Mouse (Mus musculus): ENCODE data around the gene Gm6169.
"Not testable (repeated sequence)": the region's sequence is repeated elsewhere in the genome, so short reads cannot be mapped to it uniquely, and the experiment has no call there.

The Gm6169 gene

GRCm38 (mm10) chr13:97099187-97099852 lies at the start of gene Gm6169:
Gene Gm6169, minus strand, starts transcription at chr13:97099237.
- DNase-seq (ENCODE audit: low spot score), result no peak

- no peak for DNase-seq (ENCODE audit: low spot score)
These were observed 46.8 kb upstream of the Gm6169 start for GRCm38 (mm10) chr13:97145834-97146233.

GRCm38 (mm10) chr13:97142321-97142720 lies 43.3 kb upstream of the Gm6169 start:
- no peak for DNase-seq (ENCODE audit: low spot score)

- not testable (repeated sequence) for DNase-seq (ENCODE audit: low spot score)
These were observed 39.4 kb upstream of the Gm6169 start for GRCm38 (mm10) chr13:97138404-97138931.

- DNase-seq (ENCODE audit: low spot score), result peak; percentile 72
These were observed 38.7 kb upstream of the Gm6169 start, which contains the start of the genes Gfm2 and Nsa2 for GRCm38 (mm10) chr13:97137466-97138400. Gene Gfm2, plus strand, starts transcription at chr13:97137937. Gene Nsa2, minus strand, starts transcription at chr13:97137937.

- DNase-seq (ENCODE audit: low spot score), result not testable (repeated sequence)
These were observed 31.4 kb upstream of the Gm6169 start for GRCm38 (mm10) chr13:97130413-97130812.

- DNase-seq (ENCODE audit: low spot score), result not testable (repeated sequence)
These were observed 30.6 kb upstream of the Gm6169 start for GRCm38 (mm10) chr13:97129654-97130053.

GRCm38 (mm10) chr13:97121341-97121740 lies 22.3 kb upstream of the Gm6169 start:
- DNase-seq (ENCODE audit: low spot score), result no peak

- DNase-seq (ENCODE audit: low spot score), result no peak
These were observed 10.0 kb upstream of the Gm6169 start for GRCm38 (mm10) chr13:97109046-97109445.

GRCm38 (mm10) chr13:97107721-97108120 lies 8.7 kb upstream of the Gm6169 start:
- DNase-seq (ENCODE audit: low spot score), result not testable (repeated sequence)

GRCm38 (mm10) chr13:97104996-97105395 lies 6.0 kb upstream of the Gm6169 start:
- no peak for DNase-seq (ENCODE audit: low spot score)

- DNase-seq (ENCODE audit: low spot score), result no peak
These were observed 3.3 kb downstream of the Gm6169 start for GRCm38 (mm10) chr13:97095726-97096125.

GRCm38 (mm10) chr13:97088183-97088582 lies 10.9 kb downstream of the Gm6169 start:
- no peak for DNase-seq (ENCODE audit: low spot score)

GRCm38 (mm10) chr13:97087421-97087820 lies 11.6 kb downstream of the Gm6169 start:
- no peak for DNase-seq (ENCODE audit: low spot score)

- no peak for DNase-seq (ENCODE audit: low spot score)
These were observed 12.7 kb downstream of the Gm6169 start for GRCm38 (mm10) chr13:97086316-97086715.

- DNase-seq (ENCODE audit: low spot score), result no peak
These were observed 16.6 kb downstream of the Gm6169 start for GRCm38 (mm10) chr13:97082432-97082831.

- DNase-seq (ENCODE audit: low spot score), result no peak
These were observed 18.4 kb downstream of the Gm6169 start for GRCm38 (mm10) chr13:97080615-97081014.

GRCm38 (mm10) chr13:97080201-97080600 lies 18.8 kb downstream of the Gm6169 start:
- no peak for DNase-seq (ENCODE audit: low spot score)

- DNase-seq (ENCODE audit: low spot score), result no peak
These were observed 21.5 kb downstream of the Gm6169 start for GRCm38 (mm10) chr13:97077556-97077955.

- no peak for DNase-seq (ENCODE audit: low spot score)
These were observed 25.5 kb downstream of the Gm6169 start for GRCm38 (mm10) chr13:97073497-97073896.

GRCm38 (mm10) chr13:97071626-97072241 lies 27.3 kb downstream of the Gm6169 start:
- no peak for DNase-seq (ENCODE audit: low spot score)

GRCm38 (mm10) chr13:97070931-97071625 lies 28.0 kb downstream of the Gm6169 start:
- DNase-seq (ENCODE audit: low spot score), result no peak
